Mouse (Mus musculus) adrenal gland, postnatal 36 days (tissue): Measurements from ENCODE around the gene Sh3bp4. TPM values are rescaled to one million over a fixed set of nuclear protein-coding genes. Genes with fewer than 3 reads are reported as not detected.

Source experiments
- DNase-seq, 2 experiments: peaks; one replicate each; pipeline ENCODE4 v3.0.0; 2021; ENCODE audit warnings: mixed read lengths in 1 of 2
- total RNA-seq, 2 experiments: library from RNA; stranded (reverse); gene quantifications; 2 replicates each; pipeline ENCODE4 v1.2.3; 2021

Gene Sh3bp4
- total RNA-seq, 2 experiments from 2014 or later = 14.1 to 17.8 TPM

DNA sequence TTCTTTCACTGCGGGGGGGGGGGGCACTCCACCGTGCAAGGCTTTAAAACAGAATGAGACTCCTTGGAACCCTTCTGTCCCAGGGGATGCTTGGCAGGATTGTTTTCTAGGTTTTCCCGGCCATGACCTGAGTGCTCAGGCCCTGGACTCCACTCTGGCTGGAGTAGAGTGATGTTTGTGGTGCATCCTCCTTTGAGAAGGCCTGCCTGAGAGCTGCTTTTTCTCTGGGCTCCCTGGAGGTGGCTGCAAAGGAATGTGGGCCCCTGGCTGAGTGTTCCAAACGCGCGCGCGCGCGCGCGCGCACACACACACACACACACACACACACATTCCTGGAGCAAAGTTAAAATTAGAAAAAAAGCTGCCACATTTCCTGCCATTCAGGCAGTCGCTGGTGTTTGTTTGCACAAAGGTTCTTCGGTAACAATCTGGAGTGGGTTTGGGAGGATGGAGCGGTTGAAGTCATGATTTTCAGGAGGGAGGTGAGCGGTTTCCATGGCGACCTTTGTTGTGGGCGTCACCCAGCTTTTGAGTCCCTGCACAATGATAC lies 22.3 kb downstream of the Sh3bp4 start:
- DNase-seq = peak; percentile 43

DNA sequence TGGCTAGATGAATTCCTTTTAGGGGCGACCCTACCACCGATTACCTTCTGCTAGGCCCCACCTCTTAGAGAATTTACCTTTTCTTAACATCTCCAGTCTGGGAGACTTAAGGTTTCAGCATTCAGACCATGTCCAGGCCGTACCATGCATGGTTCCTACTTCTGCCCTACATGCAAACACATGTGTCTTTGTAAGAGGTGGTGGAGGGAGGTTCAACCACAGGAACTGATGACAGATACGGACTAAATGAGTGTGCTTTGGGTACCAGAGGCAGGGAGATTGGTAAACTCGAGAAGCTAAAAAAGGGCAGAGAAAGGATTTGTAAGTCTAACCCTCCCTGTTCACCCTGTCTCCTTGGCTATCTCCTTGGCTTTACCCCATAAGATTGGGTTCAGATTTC lies 23.5 kb downstream of the Sh3bp4 start:
- no peak for DNase-seq

DNA sequence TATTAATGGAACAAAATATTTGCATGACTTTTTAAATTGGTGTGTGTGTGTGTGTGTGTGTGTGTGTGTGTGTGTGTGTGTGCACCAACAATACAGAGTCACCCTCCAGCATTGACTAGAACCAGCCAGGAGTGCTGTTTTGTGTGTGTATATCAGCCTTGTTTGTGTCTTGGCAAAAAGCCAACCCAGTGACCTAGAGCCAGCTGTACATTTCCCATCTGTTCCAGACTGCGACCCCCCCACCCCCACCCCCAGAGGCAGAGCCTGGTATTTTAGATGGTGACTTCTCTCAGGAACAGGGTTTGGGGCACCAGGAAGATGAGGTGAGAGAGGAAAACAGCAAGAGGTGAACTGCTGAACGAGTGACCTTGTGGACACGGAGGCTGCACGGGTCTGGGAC lies 24.2 kb downstream of the Sh3bp4 start:
- no peak for DNase-seq

DNA sequence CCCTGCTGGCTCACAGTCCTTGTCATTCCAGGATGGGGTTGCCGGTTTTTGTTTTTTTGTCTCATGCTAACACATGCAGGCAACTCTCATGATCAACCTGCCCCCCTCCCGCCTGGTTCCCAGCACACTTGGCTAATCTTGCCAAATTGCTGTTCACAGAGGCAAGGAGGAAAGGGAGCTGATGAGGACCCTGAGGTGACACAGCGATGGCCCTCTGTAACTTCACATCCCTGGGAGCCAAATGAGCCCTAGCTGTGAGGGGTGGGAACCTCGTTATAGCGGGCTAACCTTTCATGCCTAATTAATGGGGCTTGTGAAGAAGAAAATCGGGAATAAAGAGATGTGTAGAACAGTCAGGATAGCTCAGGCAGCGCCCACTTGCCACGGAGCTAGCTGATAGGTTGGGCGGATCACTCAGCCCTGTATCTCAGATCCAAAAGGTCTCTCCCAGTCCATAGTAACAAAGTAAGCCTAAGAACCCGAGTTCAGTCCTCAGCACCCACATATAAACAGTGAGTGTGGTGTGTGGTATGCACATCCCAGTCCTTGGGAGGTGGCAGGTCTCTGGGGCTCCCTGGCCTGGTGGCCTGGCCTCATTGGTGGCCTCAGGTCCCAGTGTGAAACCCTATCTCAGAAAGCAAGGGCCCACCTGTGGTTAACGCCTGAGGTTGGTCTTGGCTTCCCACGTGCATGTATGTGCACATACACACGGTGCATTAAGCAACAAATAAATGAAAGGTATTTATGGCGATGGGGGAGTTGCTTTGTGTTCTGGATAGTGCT lies 25.6 kb downstream of the Sh3bp4 start:
- no peak for DNase-seq

DNA sequence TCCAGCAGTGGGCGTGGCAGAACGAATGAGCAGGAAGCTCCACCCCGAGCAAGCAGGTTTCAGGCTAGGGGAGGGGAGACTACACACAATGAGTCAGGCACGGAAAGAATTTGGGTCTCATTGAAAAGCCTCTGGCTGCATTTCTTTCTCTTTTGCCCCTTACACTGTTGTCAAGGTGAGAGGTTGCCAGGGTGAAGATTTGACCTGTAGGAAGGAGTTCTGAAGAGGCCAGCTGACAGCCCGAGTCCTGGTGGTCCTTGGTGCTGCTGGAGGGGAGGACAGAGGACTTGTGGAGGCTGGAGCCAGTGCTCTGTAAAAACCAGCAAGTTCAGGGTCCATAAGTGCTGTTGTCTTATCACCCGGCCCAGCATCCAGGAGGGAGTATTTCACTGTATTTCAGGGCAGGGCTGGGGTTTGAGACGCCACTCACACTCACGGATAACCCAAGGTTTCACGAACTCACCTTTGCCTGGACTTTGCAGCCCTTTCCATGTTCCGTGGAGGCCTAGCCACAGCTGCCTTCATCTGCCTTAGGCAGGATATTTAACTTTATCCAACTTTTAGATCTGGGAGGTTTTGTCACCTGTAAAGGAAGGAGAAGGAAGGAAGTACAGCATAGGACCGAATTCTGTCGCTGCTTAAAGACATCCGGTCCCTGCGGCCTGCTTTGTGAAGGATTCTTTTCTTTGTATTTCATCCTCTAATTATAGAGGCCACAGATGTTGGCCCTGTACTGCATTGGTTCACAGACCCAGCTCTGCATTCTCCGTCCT lies 32.2 kb downstream of the Sh3bp4 start:
- DNase-seq = no peak

DNA sequence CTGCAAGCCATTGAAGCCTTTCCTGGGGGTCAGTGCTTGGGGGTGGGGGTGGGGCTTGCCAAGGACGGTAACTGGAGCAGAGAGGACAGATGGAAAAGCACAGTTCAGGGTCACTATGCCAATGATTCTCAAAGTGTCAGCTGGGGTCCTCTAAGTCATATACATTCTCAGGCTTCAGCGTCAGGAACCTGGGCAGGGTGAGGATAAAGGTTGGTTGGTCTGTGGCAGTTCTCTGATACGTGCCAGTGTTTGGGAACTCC lies 32.7 kb downstream of the Sh3bp4 start:
- no peak for DNase-seq

DNA sequence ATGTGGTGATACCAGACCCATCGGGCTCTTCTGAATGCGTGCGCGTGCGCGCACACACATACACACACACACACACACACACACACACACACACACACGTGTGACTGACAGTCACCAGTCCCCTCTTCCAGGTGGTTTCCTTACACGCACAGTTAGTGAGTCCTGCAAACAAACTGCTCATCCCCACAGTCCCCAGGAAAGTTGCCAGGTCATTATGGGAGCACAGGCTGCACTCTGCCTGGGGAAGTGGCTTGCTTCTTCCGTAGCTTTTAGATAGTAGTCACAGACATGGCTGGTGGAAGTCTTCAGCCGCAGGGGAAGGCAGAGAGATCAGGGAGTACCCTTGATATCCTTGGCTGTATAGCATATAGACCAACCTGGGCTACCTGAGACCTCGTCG lies 33.3 kb downstream of the Sh3bp4 start:
- no peak for DNase-seq

DNA sequence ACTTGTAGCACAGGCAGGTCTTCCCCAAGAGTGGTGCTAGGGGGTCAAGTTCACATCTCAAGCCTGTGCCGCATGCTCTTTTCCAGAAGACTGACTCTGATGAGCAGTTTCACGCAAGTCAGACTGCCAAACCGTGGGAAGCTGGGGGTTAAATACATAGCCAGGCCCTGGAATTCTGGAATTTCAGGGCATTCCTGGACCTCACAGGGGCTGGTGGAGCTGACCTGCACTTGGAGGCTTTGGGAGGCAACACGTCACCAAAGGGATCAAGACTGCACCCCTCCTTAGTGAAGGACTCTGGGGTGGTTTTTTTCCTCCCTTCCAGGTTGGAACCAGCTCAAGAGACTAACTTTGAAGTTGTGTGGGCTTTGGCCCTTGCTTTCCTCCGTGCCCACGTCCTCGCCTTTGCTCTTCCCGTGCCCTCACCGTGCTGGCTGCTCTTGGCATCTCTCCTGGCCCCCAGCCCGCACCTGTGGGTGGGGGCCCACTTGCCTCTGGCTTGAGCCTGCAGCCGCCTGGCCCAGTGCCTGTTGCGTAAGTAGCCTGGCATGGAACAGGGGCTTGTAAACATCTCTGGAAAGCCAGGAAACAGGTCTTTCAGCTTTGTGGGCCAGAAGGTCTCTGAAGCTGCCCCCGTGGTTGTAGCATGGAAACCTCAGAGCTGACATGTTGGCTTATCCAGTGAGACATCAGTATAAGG lies 34.0 kb downstream of the Sh3bp4 start:
- peak in 1 of 2 experiments; percentile 76 for DNase-seq

DNA sequence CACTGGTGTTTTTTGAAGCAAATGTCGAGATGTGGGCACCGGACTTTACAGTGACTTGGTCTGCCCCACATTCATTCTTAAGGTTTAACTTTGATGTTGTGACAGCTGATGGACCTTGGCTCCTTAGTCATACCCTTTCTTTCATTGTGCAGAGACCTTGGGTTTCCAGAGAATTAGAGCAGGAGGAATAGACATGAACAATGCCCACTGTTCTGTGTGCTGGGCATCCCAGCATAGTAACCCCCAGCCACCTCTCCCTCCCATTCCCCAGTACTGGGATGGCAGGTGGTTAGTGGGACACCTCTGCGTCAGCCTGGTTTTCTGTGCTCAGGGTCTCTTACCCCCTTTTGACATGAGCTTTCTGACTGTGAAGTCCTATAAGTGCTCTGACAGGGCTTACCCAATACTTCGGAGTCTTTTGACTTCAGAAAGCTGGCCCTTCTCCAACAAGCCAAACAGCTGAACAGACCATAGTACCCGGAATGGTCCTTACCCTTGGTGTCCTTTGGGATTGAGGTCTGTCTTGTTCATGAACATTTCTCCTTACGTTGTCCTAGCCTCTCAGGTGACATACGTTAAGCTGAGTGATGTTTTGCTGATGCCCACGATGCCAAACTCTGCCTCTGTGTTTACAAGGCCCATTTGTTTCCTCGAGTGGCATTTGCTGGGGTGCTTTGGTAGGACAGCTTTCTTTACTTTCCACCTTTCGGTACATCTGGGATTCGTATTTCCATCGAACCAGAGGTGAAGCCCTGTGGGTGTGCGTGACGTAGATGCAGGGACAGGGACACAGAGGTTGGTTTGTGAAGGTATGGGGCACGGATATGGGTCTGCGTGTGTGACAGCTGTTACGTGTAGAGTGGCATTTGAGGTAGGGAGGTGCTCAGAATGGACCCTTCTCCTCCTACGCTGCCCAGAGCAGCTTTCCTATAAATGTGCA lies 35.9 kb downstream of the Sh3bp4 start:
- peak in 1 of 2 experiments; percentile 33 for DNase-seq

DNA sequence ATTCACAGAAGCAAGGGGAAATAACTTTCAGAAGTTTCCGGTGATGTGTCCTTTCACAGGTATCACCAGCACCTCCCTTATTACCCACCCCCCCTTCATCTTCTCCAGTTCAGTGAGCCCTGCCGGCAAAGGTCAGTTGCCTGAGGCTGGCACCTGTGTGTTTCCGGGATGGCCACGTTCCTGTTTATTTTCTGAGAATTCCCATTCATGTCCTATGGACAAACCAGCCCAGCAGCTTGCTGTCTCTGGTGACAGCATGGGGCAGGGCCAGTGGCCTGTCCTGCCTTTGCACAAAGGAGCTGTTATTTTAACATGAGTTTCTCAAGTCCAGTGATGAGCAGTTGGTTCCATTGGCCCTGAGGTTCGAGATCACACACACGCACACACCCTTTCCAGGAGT lies 37.3 kb downstream of the Sh3bp4 start:
- no peak for DNase-seq

DNA sequence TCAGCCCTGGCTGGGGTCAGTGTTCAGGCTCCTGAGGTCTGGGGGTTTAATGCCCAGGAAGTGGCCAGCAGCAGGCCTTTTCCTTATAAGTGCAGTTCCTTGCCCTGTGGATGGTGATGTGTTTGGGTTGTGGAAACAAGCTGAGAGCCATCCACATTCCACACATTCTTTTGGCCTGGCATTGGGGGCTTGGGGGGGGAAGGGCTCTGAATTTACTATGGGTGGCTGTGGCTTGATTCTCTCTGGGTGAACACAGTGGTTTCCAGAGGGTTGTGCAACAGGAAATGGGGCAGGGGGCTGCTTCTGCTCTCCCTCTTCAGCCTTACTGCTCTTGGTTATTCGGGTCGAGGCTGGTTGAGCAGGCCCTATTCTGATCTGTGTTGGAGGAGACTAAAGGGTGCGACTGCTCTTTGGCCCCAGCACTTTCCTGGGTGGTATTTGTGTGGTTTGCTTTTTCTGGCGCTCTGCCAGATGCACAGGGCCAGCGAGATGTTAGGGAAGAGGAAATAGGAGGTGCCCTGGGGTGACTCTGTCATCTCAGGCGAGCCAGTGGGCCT lies 38.2 kb downstream of the Sh3bp4 start:
- DNase-seq = peak; percentile 42 to 72

DNA sequence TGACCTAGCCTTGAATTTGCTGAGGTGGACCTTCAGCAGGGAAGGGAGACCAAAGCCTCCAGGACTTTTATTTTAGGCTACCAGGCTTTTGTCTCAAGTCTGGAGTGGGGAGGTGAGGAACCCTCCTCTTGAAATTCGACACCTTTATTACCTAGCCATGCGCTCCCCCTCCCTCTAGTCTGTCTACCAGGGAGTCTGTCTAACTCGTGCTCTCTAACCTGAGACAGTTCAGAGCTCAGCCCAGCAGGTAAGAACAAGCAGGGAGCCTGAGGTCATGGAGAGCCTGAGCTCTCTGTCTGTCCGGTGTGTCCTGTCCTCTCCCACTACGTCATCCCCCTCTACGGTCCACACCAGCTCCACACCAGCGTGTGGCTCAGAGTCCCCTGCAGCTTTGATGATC lies 39.6 kb downstream of the Sh3bp4 start:
- DNase-seq = no peak

DNA sequence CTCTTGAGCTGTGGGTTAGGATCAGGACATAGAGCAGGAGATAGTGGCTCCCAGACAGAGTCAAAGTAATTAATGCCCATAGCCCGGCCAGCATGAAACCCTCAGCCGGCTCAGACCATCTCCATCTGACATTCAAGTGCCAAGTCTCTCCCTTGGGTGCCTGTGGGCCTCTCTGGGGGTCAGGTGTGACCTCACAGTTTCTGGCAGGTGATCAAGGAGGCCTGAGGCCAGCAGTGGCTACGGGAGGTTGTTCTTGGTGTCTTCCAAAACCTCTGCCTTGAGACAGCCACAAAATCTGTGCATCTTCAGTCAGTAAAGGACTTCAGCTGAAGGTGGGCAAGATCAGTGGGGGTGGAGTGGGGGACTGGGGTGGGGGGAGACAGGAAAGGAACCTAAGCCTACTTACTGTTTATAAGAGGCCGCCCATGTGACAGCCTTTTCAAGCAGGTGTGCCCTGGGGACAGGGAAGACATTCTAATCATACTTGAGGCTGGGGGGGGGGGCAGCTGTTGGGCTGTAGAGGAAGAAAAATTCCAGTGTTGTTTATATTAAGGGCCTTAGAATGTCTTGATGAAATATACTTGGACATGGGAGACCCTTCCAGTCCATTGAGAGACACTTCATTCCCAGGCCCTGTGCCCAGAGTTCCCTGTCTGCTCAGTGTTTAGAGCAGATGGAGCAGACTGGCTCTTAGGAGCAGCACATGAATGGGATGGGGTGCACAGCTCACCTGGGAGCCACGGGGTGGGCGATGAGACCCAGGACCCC lies 40.7 kb downstream of the Sh3bp4 start:
- no peak for DNase-seq

DNA sequence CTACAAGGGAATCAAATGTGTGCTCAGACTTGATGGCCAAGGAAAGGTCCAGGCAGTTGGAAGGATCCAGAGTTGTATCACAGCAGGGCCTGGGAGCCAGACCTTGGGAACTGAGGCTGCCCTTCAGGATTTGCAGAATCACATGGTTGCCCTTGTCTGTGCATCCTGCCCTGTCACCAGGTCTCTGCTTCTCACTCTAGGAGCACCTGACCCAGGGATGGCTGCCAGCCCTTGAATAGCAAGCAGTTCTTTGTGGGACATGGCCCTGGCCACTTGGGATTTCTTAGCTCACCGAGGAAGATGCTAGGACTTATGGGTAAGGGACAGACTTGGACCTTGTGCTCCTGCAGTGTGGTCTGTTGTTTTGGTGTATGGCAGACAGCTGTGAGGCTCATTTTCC lies 42.3 kb downstream of the Sh3bp4 start:
- no peak for DNase-seq

DNA sequence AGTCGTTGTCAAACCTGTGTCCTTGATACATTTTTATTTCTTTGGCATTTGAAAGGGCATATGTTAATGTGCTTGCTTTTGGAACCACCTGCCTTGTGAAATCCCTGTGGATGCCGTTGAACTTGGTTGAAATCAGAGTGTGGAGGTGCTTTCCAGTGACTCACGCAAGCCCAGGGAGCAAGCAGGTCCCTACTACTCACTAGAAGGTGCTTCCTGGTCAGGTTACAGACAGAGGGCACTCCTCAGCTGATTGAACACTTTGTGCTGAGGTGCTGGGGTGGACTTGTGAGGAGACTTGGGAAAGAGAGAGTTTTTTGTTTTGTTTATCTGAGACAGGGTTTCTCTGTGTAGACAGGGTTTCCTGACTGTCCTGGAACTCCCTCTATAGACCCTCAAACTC lies 43.5 kb downstream of the Sh3bp4 start:
- DNase-seq = no peak

DNA sequence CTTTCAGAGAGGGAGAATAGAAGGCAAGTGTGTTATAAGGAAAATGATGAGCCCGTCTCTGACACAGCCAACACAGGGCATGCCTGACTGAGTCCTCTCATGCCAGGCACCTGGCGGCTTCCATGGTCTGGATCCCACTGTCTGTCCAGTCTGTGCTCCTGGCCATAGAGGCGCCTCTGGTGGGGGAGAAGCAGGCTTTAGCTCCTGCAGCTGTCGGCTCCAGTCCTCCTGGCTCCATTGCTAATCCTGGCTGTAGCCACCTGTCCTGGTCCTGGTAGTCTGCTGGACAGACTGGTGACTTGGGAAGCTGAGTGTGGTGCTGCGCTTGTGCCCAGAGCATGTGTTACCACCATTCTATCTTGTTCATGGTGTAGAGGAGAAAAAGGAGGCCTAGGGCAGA lies 46.8 kb downstream of the Sh3bp4 start:
- DNase-seq = no peak

DNA sequence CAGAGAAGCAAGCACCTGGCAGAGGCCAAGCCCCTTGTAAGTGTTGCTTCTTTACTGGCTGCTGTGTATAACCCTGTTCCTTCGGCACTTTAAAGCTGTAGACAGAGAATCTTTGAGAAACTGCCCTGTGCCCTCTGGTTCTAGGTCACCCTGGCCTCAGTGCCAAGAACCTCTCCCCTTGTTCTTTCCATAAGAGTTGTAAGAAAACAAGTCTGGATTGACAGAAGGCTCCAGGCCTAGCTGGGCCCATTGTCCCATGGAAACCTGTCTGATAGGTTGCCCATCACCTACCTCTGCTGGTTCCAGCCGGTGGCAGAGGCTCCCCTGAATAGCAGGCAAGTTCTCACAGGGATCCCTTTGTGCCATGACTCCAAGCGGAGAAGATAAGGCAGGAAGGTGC lies 47.9 kb downstream of the Sh3bp4 start:
- no peak for DNase-seq

DNA sequence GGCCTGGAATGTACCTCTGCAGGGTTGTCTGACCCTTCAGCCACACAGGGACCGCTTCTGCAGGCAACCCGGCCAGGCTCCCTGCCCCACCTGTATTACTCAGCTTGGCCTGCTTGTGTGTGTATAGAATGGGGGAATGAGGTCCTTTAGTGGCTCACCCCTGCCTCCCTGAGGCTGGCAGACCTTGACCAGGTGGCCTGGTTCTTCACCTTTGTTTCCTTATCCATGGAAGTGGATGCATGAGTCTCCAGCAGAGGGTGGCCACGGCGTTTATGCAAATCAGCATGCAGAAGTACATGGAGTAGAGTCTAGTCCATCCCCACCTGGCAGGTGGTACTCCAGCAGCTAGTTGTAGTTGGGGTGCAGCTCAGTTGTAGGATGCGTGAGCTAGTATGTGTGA lies 48.6 kb downstream of the Sh3bp4 start:
- no peak for DNase-seq

DNA sequence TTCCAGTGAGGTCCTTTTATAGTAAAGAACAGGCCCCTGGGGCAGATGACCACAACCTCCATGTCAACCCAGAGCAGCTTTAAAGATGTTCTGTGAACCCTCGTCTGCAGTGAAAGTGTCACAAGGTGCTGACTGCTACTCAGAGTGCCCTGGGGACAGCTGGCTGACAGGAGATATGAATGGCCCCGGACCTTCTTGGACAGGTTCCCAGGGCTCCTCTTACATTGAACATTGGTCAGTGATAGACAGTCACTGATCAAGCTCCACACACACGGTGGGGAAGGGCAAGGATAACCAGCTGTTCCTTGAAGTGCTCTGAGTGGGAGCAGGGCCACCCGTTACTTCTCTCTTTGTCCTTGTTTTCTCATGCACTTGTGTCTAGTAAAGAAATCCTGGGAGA lies 50.1 kb downstream of the Sh3bp4 start:
- peak; percentile 36 to 45 for DNase-seq

DNA sequence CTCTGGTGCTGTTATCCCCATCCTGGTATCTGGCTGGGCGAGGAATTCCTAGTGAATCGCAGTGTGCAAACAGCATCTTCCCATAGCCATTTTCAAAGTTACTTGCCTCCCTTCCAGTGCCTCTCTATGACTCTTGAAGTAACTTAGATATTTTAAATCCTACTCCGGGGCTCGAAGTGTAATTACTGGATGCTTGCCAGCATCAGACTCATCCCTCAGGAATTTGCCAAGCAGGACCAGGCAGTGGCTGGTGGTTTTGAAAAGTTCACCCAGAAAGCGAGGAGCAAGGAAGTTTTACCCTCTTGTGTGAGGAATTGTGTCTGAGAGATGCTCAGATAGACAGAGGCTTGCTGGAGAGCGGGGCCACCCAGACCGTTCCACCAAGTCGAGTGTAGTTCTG lies 51.3 kb downstream of the Sh3bp4 start:
- DNase-seq = peak; percentile 55 to 66

DNA sequence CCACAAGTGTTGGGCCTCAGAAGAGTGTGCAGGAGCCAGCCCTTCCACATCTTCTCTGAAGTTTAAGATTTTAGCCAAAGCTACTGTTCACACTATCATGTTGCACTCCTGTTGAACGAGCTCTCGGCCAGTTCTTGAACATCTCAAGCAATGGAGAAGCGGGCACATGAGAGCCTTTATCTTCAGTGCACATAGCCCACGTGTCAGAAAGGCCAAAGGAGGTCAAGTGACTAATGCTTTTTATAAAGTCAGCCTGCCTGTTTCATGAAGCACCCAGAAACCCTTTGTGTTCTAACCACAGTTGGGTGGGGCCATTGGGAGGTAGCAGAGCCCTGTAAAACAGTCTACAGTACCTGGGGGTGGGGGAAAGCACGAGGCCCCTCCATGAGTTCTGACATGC lies 52.2 kb downstream of the Sh3bp4 start:
- no peak for DNase-seq
